Mouse (Mus musculus) liver, embryonic 14.5 days (tissue): ENCODE measurements around the gene Lsm2. TPM values are rescaled to one million over a fixed set of nuclear protein-coding genes. Genes with fewer than 3 reads are reported as not detected.

ENCODE experiments used
- ATAC-seq: fragments of 200-750 bp; cut with Nextera tagmentation; 2 replicates; pipeline ENCODE4 v1.8.0; 2017; ENCODE audit warnings: moderate number of reproducible peaks, mild to moderate bottlenecking, moderate library complexity; ENCODE audit not compliant: insufficient read depth
- DNase-seq, 3 experiments: peaks; one replicate each; pipeline ENCODE4 v3.0.0-alpha.2; 2012 to 2013; ENCODE audit warnings: low read depth in 3 of 3, low spot score in 3 of 3
- H3K27ac ChIP-seq: fragments of 300-500 bp; sonication (generic); 2 replicates; pipeline ENCODE4 v1.5.1; 2014; ENCODE audit warnings: moderate library complexity, mild to moderate bottlenecking, control low read depth, inconsistent platforms
- H3K27me3 ChIP-seq: fragments of 300-500 bp; sonication (generic); 2 replicates; pipeline ENCODE4 v1.6.1; 2014; ENCODE audit warnings: mild to moderate bottlenecking, low read length, moderate library complexity; ENCODE audit not compliant: control insufficient read depth, insufficient read depth
- H3K36me3 ChIP-seq: fragments of 300-500 bp; sonication (generic); replicated peaks from 2 replicates; pipeline ENCODE4 v1.6.1; 2014; ENCODE audit warnings: low read depth; ENCODE audit not compliant: control insufficient read depth, insufficient read depth
- H3K4me1 ChIP-seq, 2 experiments: fragments of 200-500 bp in 1 of 2; fragments of 300-500 bp in 1 of 2; sonication (generic) in 1 of 2; replicated peaks; 2 replicates each; pipeline ENCODE4 v1.6.1; 2012 to 2014; ENCODE audit warnings: antibody characterized with exemption in 1 of 2, inconsistent platforms in 1 of 2, low read length in 1 of 2; ENCODE audit not compliant: control insufficient read depth in 2 of 2, insufficient read depth in 2 of 2
- H3K4me2 ChIP-seq: fragments of 300-500 bp; sonication (generic); 2 replicates; pipeline ENCODE4 v1.6.1; 2014; ENCODE audit warnings: low read depth, mild to moderate bottlenecking, control low read depth, moderate library complexity
- H3K4me3 ChIP-seq, 2 experiments: fragments of 200-500 bp in 1 of 2; fragments of 300-500 bp in 1 of 2; sonication (generic) in 1 of 2; 2 replicates each; pipeline ENCODE4 v1.5.1; 2012 to 2014; ENCODE audit warnings: low read depth in 2 of 2, low read length in 2 of 2, mild to moderate bottlenecking in 2 of 2, control low read depth in 1 of 2, inconsistent platforms in 1 of 2, moderate library complexity in 1 of 2; ENCODE audit not compliant: insufficient read depth in 1 of 2
- H3K9ac ChIP-seq: fragments of 300-500 bp; sonication (generic); replicated peaks from 2 replicates; pipeline ENCODE4 v1.6.1; 2014; ENCODE audit warnings: mild to moderate bottlenecking, control low read depth, moderate library complexity
- H3K9me3 ChIP-seq: fragments of 300-500 bp; sonication (generic); 2 replicates; pipeline ENCODE4 v1.6.1; 2016; ENCODE audit warnings: low read length, mixed read lengths; ENCODE audit not compliant: control insufficient read depth
- CTCF ChIP-seq: IDR thresholded peaks from 2 replicates; pipeline ENCODE4 v1.5.1; 2016; ENCODE audit warnings: antibody characterized with exemption, low read depth, control low read depth
- EP300 ChIP-seq: IDR thresholded peaks from 2 replicates; pipeline ENCODE4 v1.6.1; 2016; ENCODE audit warnings: antibody characterized with exemption, low read depth
- WGBS: fragments of 180-500 bp; shearing (Covaris S2); extraction: QIAGEN DNeasy Blood & Tissue Kit; methylation state at CpG from one replicate; pipeline ENCODE4 v1.1.7; 2014; ENCODE audit not compliant: insufficient replicate concordance; 5-methylcytosine and 5-hydroxymethylcytosine counted together
- polyA plus RNA-seq, 2 experiments: library from polyadenylated mRNA; depleted of rRNA in 1 of 2; stranded (reverse) in 1 of 2; unstranded in 1 of 2; fragments of >200 nt; fragmentation: Nextera tagmentation in 1 of 2; extraction: Ambion mirVana in 1 of 2; gene quantifications; 2 replicates each; pipeline versions ENCODE4 v1.2.1 to v1.2.3; 2012 to 2014

The Lsm2 gene
- polyA plus RNA-seq, 2 experiments, result 121 to 122 TPM

GRCm38 (mm10) chr17:34975581-34976492 lies 5.8 kb upstream of the Lsm2 start:
- DNase-seq, result no peak
- 59% methylated on average over 3 of the region's 3 CpGs for WGBS

GRCm38 (mm10) chr17:34977000-34977399 lies 4.7 kb upstream of the Lsm2 start:
- WGBS, result 83% methylated on average over 20 of the region's 20 CpGs
- H3K4me2 ChIP-seq, result no peak overlapping the region
- H3K9me3 ChIP-seq, result no peaks in the 10 kb centered on the region
- no peaks in the 10 kb centered on the region for H3K36me3 ChIP-seq
- no peak overlapping the region for H3K27ac ChIP-seq
- H3K27me3 ChIP-seq, result peaks cover 7% of the 10 kb centered on the region
- DNase-seq, result no peak
- no peak for TF ChIP-seq EP300
- no peak for TF ChIP-seq CTCF
- no peak for ATAC-seq
- peaks cover 2 to 11% of the 10 kb centered on the region in 2 experiments for H3K4me1 ChIP-seq
- H3K9ac ChIP-seq, result no peak overlapping the region
- H3K4me3 ChIP-seq, result no peak overlapping the region

More at GRCm38 (mm10) chr17:34975581-34976492, 5.8 kb upstream of the Lsm2 start:
- no peak overlapping the region for H3K4me2 ChIP-seq
- ATAC-seq, result no peak
- no peak overlapping the region for H3K9ac ChIP-seq
- no peaks in the 10 kb centered on the region for H3K36me3 ChIP-seq
- H3K9me3 ChIP-seq, result no peaks in the 10 kb centered on the region
- H3K4me3 ChIP-seq, result no peak overlapping the region
- peaks cover 7% of the 10 kb centered on the region for H3K27me3 ChIP-seq
- peaks cover 2 to 9% of the 10 kb centered on the region in 2 experiments for H3K4me1 ChIP-seq
- no peak overlapping the region for H3K27ac ChIP-seq
- TF ChIP-seq CTCF (no peak), EP300 (no peak)

GRCm38 (mm10) chr17:34978239-34978638 lies 3.4 kb upstream of the Lsm2 start:
- H3K27me3 ChIP-seq, result no peaks in the 10 kb centered on the region; the same call in 1 of the 2 replicates
- H3K27ac ChIP-seq, result no peak overlapping the region
- no peak for DNase-seq
- H3K9ac ChIP-seq, result no peak overlapping the region
- TF ChIP-seq EP300 (no peak), CTCF (no peak)
- WGBS, result 84% methylated on average over 27 of the region's 27 CpGs
- no peak overlapping the region for H3K4me3 ChIP-seq
- ATAC-seq, result no peak
- peaks cover 2 to 11% of the 10 kb centered on the region in 2 experiments; a peak in 3 of 4 replicates for H3K4me1 ChIP-seq
- no peaks in the 10 kb centered on the region for H3K9me3 ChIP-seq
- H3K36me3 ChIP-seq, result no peaks in the 10 kb centered on the region
- H3K4me2 ChIP-seq, result no peak overlapping the region

- H3K36me3 ChIP-seq, result peaks cover 2% of the 10 kb centered on the region
- H3K4me1 ChIP-seq, result peaks cover 3 to 14% of the 10 kb centered on the region in 2 experiments; a peak in 3 of 4 replicates
- H3K27ac ChIP-seq, result no peak overlapping the region
- H3K9me3 ChIP-seq, result no peaks in the 10 kb centered on the region
- no peak for ATAC-seq
- no peak overlapping the region for H3K4me3 ChIP-seq
- WGBS, result 70% methylated on average over 4 of the region's 4 CpGs
- H3K4me2 ChIP-seq, result no peak overlapping the region
- TF ChIP-seq CTCF (no peak), EP300 (no peak)
- no peak overlapping the region for H3K9ac ChIP-seq
- no peak for DNase-seq
- no peaks in the 10 kb centered on the region for H3K27me3 ChIP-seq
These were observed 2.0 kb upstream of the Lsm2 start for GRCm38 (mm10) chr17:34979631-34980030.

GRCm38 (mm10) chr17:34980655-34981054 lies 1.0 kb upstream of the Lsm2 start:
- no peaks in the 10 kb centered on the region for H3K9me3 ChIP-seq
- peaks cover 7 to 18% of the 10 kb centered on the region in 2 experiments; a peak in 3 of 4 replicates for H3K4me1 ChIP-seq
- no peaks in the 10 kb centered on the region for H3K27me3 ChIP-seq
- H3K27ac ChIP-seq, result peak overlapping the region; percentile 90
- WGBS, result 9% methylated on average over 2 of the region's 2 CpGs
- peak in 1 of 3 experiments; percentile 57 for DNase-seq
- peaks cover 11% of the 10 kb centered on the region for H3K36me3 ChIP-seq
- peak overlapping the region; percentile 95 for H3K9ac ChIP-seq
- peak; percentile 68 for TF ChIP-seq CTCF
- TF ChIP-seq EP300, result no peak
- no peak for ATAC-seq
- peak overlapping the region; percentile 62 to 91 for H3K4me3 ChIP-seq
- H3K4me2 ChIP-seq, result peak overlapping the region; percentile 95
